In genomic region chr2:62425941-62426340, GRCm38 (mm10) we compare ENCODE assay signal across 21 mouse cellular contexts. TPM values are rescaled to one million over a fixed set of nuclear protein-coding genes. Genes with fewer than 3 reads are reported as not detected.
DNase-seq lines count a peak whose midpoint lies in the region; ATAC-seq and TF ChIP-seq lines count a peak whose summit lies in the region.
"Had no signal": no experiment of that assay in that cellular context is flagged by ENCODE, and none has a peak within 500 bp of the region (broad histone marks: within the 10 kb centered on the region; RNA-seq: fewer than 3 reads in every experiment).

No protein-coding gene starts in this region.

- no peak for ATAC-seq in inflammation-experienced regulatory T-cells, adult 6 months
- ATAC-seq: liver, postnatal 0 days; midbrain, embryonic 15.5 days had no signal

- no peak overlapping the region for H3K4me3 ChIP-seq in myocyte
- H3K4me3 ChIP-seq: embryonic facial prominence, embryonic 13.5 days; heart, embryonic 13.5 days; hindbrain, embryonic 13.5 days; limb, embryonic 12.5 days; midbrain, embryonic 15.5 days; neural tube, embryonic 13.5 days had no signal

- H3ac ChIP-seq in myocyte (ENCODE audit: control insufficient read depth, insufficient read length) = no peak overlapping the region

- H3K27me3 ChIP-seq in myocyte (ENCODE audit: control insufficient read depth, insufficient read depth, insufficient read length) = no peaks in the 10 kb centered on the region
- H3K27me3 ChIP-seq: embryonic facial prominence, embryonic 13.5 days; heart, embryonic 13.5 days; hindbrain, embryonic 13.5 days; limb, embryonic 12.5 days; midbrain, embryonic 15.5 days; neural tube, embryonic 13.5 days had no signal

- no peaks in the 10 kb centered on the region for H3K36me3 ChIP-seq in myocyte (ENCODE audit: control insufficient read depth, insufficient read depth)
- H3K36me3 ChIP-seq: embryonic facial prominence, embryonic 13.5 days; G1E; heart, embryonic 13.5 days; hindbrain, embryonic 13.5 days; limb, embryonic 12.5 days; midbrain, embryonic 15.5 days; neural tube, embryonic 13.5 days had no signal

- peak; percentile 16 to 34 for DNase-seq in cerebellum, postnatal 14 days
- DNase-seq in cerebellum, postnatal 4 days (ENCODE audit: low spot score in 2 of 2) = no peak
- peak; percentile 14 for DNase-seq in lung, postnatal 36 days
- no peak for DNase-seq in lung, postnatal 4 days
- DNase-seq in adrenal gland, postnatal 25 days = peak; percentile 12
- DNase-seq in left cerebral cortex, adult 11 months (ENCODE audit: low spot score) = no peak
- DNase-seq: kidney, adult 8-10 months; liver, postnatal 0 days; right cerebral cortex, adult 18-20 months had no signal

- H3K79me2 ChIP-seq in myocyte (ENCODE audit: control insufficient read depth, insufficient read depth) = no peaks in the 10 kb centered on the region

- no peak overlapping the region for H3K4me2 ChIP-seq in myocyte (ENCODE audit: low read depth)
- H3K4me2 ChIP-seq: embryonic facial prominence, embryonic 13.5 days; heart, embryonic 13.5 days; hindbrain, embryonic 13.5 days; limb, embryonic 12.5 days; midbrain, embryonic 15.5 days; neural tube, embryonic 13.5 days had no signal

- TF ChIP-seq POLR2A in myocyte (IDR thresholded peaks at IDR 0.05; ENCODE audit: insufficient read length, low read depth) = no peak

TF ChIP-seq in myocyte, 11 proteins besides CTCF, POLR2A, EP300 and RAD21:
- 0 out of 2 replicates have a peak, but pooled peaks have one; percentile 46 for TF ChIP-seq CEBPB (IDR thresholded peaks at IDR 0.05; ENCODE audit: insufficient read depth, poor library complexity, severe bottlenecking)
- no peak for TF ChIP-seq MAX (IDR thresholded peaks at IDR 0.05; ENCODE audit: low read depth)
- TF ChIP-seq TCF3 (IDR thresholded peaks at IDR 0.05; ENCODE audit: insufficient read length, low read depth) = no peak
- no peak for TF ChIP-seq MYOD1 (IDR thresholded peaks at IDR 0.05; ENCODE audit: control insufficient read depth in 1 of 3, insufficient read length in 2 of 3, low read depth in 2 of 3)
- no peak for TF ChIP-seq TCF12 (IDR thresholded peaks at IDR 0.05; ENCODE audit: insufficient read depth, poor library complexity, severe bottlenecking)
- no peak for TF ChIP-seq USF1 (IDR thresholded peaks at IDR 0.05; ENCODE audit: low read depth)
- TF ChIP-seq POLR2AphosphoS2 (IDR thresholded peaks at IDR 0.05; ENCODE audit: insufficient read length, low read depth) = no peak
- TF ChIP-seq SRF (IDR thresholded peaks at IDR 0.05; ENCODE audit: control insufficient read depth, insufficient read length, low read depth) = peak; percentile 14

RNA-seq across cellular contexts. Expression of gene Dpp4, which starts 13.9 kb away (rescaled TPM):
- total RNA-seq in adrenal gland, postnatal 25 days (2021) = 0.70 and 2.9 TPM in 2 replicates
- polyA plus RNA-seq in myocyte (2012; fragmentation: generic; extraction: Trizol) = not detected
- 100 to 1,000 TPM in 2 of 3 experiments, 10 to 100 TPM in 1; 56.6 to 101 (median 101) TPM for polyA plus RNA-seq in inflammation-experienced regulatory T-cells, adult 6 months (2017; shearing (Covaris generic))

RNA-seq across cellular contexts. Expression of gene Gcg, which starts 57.5 kb away (rescaled TPM):
- not detected in 2 replicates for total RNA-seq in adrenal gland, postnatal 25 days (2021)
- not detected for polyA plus RNA-seq in myocyte (2012; fragmentation: generic; extraction: Trizol)
- 10 to 100 TPM in 1 of 3 experiments, not detected in 2; 13.2 TPM for polyA plus RNA-seq in inflammation-experienced regulatory T-cells, adult 6 months (2017; shearing (Covaris generic))
- total RNA-seq: left cerebral cortex, adult 18-20 months had no signal
- polyA plus RNA-seq: embryonic facial prominence, embryonic 13.5 days; heart, embryonic 13.5 days; liver, postnatal 0 days; macrophage; neural tube, embryonic 13.5 days; testis, adult 2 months had no signal

Comparison
In these comparisons a context has a peak if more than half of its experiments do, and no peak if none do; other contexts are left out.
1. DNase-seq: peak in cerebellum, postnatal 14 days (2 of 2), lung, postnatal 36 days (single experiment) and adrenal gland, postnatal 25 days (single experiment); none in cerebellum, postnatal 4 days (0 of 2), lung, postnatal 4 days (0 of 2) and left cerebral cortex, adult 11 months (single experiment).
2. RNA of gene Dpp4, which starts 13.9 kb away (polyA plus RNA-seq): 56.6 to 101 TPM in inflammation-experienced regulatory T-cells, adult 6 months; not detected in myocyte (single experiment); every median in the first group is over 10 times any median in the second.